Mouse (Mus musculus) liver, postnatal 0 days (tissue): ENCODE data around the gene Clasp1. TPM values are rescaled to one million over a fixed set of nuclear protein-coding genes. Genes with fewer than 3 reads are reported as not detected.

Experiments used
- ATAC-seq: fragments of 200-750 bp; cut with Nextera tagmentation; 2 replicates; pipeline ENCODE4 v1.8.0; 2017; ENCODE audit warnings: mild to moderate bottlenecking, moderate library complexity
- DNase-seq: peaks from one replicate; pipeline ENCODE4 v3.0.0-alpha.2; 2016
- H3K27ac ChIP-seq: fragments of 300-500 bp; sonication (generic); 2 replicates; pipeline ENCODE4 v1.5.1; 2014; ENCODE audit warnings: antibody characterized with exemption, moderate library complexity, mild to moderate bottlenecking, low read depth
- H3K27me3 ChIP-seq: fragments of 300-500 bp; sonication (generic); 2 replicates; pipeline ENCODE4 v1.6.1; 2014; ENCODE audit warnings: low read length, control low read depth, mixed read lengths; ENCODE audit not compliant: insufficient read depth
- H3K36me3 ChIP-seq: fragments of 300-500 bp; sonication (generic); replicated peaks from 2 replicates; pipeline ENCODE4 v1.6.1; 2014; ENCODE audit warnings: mild to moderate bottlenecking, control low read depth, low read length, moderate library complexity, mixed read lengths; ENCODE audit not compliant: insufficient read depth
- H3K4me1 ChIP-seq: fragments of 300-500 bp; sonication (generic); 2 replicates; pipeline ENCODE4 v1.6.1; 2014; ENCODE audit warnings: antibody characterized with exemption, mild to moderate bottlenecking, control low read depth; ENCODE audit not compliant: insufficient read depth
- H3K4me2 ChIP-seq: fragments of 300-500 bp; sonication (generic); 2 replicates; pipeline ENCODE4 v1.6.1; 2014; ENCODE audit warnings: low read depth, mild to moderate bottlenecking, low read length, moderate library complexity, mixed read lengths
- H3K4me3 ChIP-seq: fragments of 300-500 bp; sonication (generic); 2 replicates; pipeline ENCODE4 v1.5.1; 2014; ENCODE audit warnings: low read depth, low read length
- H3K9ac ChIP-seq: fragments of 300-500 bp; sonication (generic); replicated peaks from 2 replicates; pipeline ENCODE4 v1.6.1; 2014; ENCODE audit warnings: mild to moderate bottlenecking, moderate library complexity
- H3K9me3 ChIP-seq: fragments of 300-500 bp; sonication (generic); 2 replicates; pipeline ENCODE4 v1.6.1; 2016; ENCODE audit warnings: mild to moderate bottlenecking, control low read depth, low read length, mixed read lengths
- CTCF ChIP-seq: sonication (generic); IDR thresholded peaks from 2 replicates; pipeline ENCODE4 v1.5.1; 2016; ENCODE audit warnings: antibody characterized with exemption, low read depth
- EP300 ChIP-seq: IDR thresholded peaks from 2 replicates; pipeline ENCODE4 v1.6.1; 2016; ENCODE audit warnings: antibody characterized with exemption, low read depth, mild to moderate bottlenecking
- WGBS: fragments of 180-500 bp; shearing (Covaris S2); extraction: QIAGEN DNeasy Blood & Tissue Kit; methylation state at CpG from one replicate; pipeline ENCODE4 v1.1.7; 2014; ENCODE audit not compliant: insufficient replicate concordance; 5-methylcytosine and 5-hydroxymethylcytosine counted together
- polyA plus RNA-seq: library from polyadenylated mRNA; unstranded; fragments of >200 nt; fragmentation: Nextera tagmentation; extraction: Ambion mirVana; gene quantifications from 2 replicates; pipeline ENCODE4 v1.2.1, GENCODE M21; 2015

Gene Clasp1
- polyA plus RNA-seq, 1 experiment from 2014 or later = 6.4 TPM

GRCm38 (mm10) chr1:118368721-118369461 lies 20.0 kb upstream of the Clasp1 start:
- Histone ChIP-seq H3K36me3 (no peaks in the 10 kb centered on the region), H3K4me3 (no peak overlapping the region), H3K4me1 (no peaks in the 10 kb centered on the region), H3K9me3 (no peaks in the 10 kb centered on the region), H3K4me2 (no peak overlapping the region), H3K27ac (0 out of 2 replicates have a peak overlapping the region, but pooled peaks have one; percentile 11), H3K9ac (no peak overlapping the region), H3K27me3 (no peaks in the 10 kb centered on the region)
- ATAC-seq (peak; percentile 92), DNase-seq (no peak)
- 56% methylated on average over 3 of the region's 3 CpGs for WGBS
- TF ChIP-seq EP300 (no peak), CTCF (no peak)

- DNase-seq (no peak), ATAC-seq (no peak)
- H3K4me2 ChIP-seq = no peak overlapping the region
- H3K27me3 ChIP-seq = no peaks in the 10 kb centered on the region
- H3K36me3 ChIP-seq = no peaks in the 10 kb centered on the region
- H3K4me3 ChIP-seq = no peak overlapping the region
- no peak overlapping the region for H3K27ac ChIP-seq
- 75% methylated on average over 5 of the region's 5 CpGs for WGBS
- H3K9ac ChIP-seq = no peak overlapping the region
- TF ChIP-seq CTCF (no peak), EP300 (no peak)
- H3K4me1 ChIP-seq = no peaks in the 10 kb centered on the region
- H3K9me3 ChIP-seq = no peaks in the 10 kb centered on the region
These were observed 11.1 kb upstream of the Clasp1 start for GRCm38 (mm10) chr1:118377784-118378183.

DNA sequence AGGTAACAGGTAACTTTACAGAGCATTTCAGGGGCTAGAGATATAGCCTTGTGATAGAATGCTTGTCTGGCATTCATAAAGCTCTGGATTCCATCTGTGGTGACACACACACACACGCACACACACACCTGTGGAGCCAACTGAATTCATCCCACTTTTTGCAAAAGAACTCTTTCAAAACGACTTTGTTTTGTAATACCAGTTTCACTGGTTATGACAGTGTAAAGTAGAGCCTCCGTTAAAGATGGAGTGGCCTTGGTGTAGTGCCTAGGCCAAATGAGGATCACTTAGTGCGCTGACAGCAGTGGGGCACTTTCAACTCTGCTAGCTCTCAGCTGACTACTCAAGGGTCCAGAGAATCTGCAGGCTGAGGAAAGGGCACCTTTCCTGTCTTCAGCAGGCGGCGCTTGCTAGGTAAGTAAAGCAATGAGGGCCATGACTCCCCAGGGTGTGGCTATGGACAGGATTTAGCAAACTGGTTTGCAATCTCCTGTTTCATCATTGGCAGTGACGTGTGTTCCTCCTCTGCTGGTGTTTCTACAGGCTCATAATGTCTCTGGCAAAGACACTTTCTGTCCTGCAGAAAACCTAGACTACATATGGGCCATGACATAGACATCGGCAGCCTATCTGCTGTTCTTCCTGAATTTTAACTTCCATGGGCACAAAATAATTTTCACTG lies 8.6 kb upstream of the Clasp1 start:
- Histone ChIP-seq H3K27ac (peak overlapping the region; percentile 66), H3K27me3 (no peaks in the 10 kb centered on the region), H3K36me3 (no peaks in the 10 kb centered on the region), H3K4me3 (no peak overlapping the region), H3K9me3 (no peaks in the 10 kb centered on the region), H3K4me2 (no peak overlapping the region), H3K4me1 (no peaks in the 10 kb centered on the region), H3K9ac (no peak overlapping the region)
- DNase-seq = peak; percentile 44
- WGBS = 64% methylated on average over 8 of the region's 8 CpGs
- TF ChIP-seq EP300 = peak; percentile 49; the same call in 1 of the 2 replicates
- no peak for TF ChIP-seq CTCF
- ATAC-seq = peak; percentile 68

- peak; percentile 28; the same call in 1 of the 2 replicates for TF ChIP-seq EP300
- TF ChIP-seq CTCF = no peak
- Histone ChIP-seq H3K9ac (peak overlapping the region; percentile 92), H3K4me2 (peak overlapping the region; percentile 88), H3K27me3 (no peaks in the 10 kb centered on the region), H3K36me3 (no peaks in the 10 kb centered on the region), H3K27ac (peak overlapping the region; percentile 95), H3K4me3 (peak overlapping the region; percentile 93), H3K9me3 (no peaks in the 10 kb centered on the region), H3K4me1 (peaks cover 12% of the 10 kb centered on the region)
- under 1% methylated on average over 19 of the region's 19 CpGs for WGBS
- ATAC-seq (no peak; the same call in 1 of the 2 replicates), DNase-seq (peak; percentile 81)
These were observed 616 bp upstream of the Clasp1 start for GRCm38 (mm10) chr1:118388127-118388756.

DNA sequence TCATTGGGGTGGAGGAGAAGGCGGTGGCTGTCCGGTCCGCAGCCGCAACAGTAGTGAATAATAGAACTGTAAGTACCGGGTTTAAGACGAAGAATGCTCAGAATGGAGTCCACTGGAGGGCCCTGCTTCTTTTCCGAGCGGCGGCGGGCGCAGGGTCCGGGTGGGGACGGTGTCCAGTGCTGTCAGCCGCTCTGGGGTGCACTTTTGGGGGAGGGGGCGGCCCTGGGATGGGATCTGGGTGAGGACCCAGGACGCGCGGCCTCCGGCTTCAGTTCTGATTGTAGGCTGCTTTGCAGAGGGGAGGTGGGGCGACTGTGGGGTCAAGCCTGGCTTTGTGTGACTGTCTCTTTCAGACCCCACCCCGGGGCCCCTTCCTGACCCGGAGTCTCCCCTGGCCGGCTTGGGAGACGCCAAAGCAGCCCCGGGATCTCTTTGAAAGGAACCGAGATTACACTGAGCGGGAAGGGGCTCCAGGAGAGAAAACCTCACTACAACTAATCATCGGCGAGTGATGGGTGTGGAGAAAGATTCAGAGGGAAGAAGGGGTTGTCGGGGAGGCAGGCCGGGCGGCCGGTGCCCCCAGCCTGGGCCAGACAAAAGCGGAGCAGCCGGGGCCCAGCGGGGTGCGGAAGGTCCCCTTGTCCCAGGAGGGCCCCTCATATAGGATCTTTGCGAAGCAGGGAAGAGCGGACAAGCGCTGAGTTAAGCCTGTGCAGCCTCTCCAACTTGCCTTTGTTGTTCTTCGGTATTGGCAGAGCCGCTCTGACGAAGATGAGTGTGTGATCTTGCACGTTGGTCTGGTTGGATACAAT lies 802 bp downstream of the Clasp1 start:
- Histone ChIP-seq H3K4me2 (peak overlapping the region; percentile 88), H3K27ac (peak overlapping the region; percentile 95), H3K27me3 (no peaks in the 10 kb centered on the region), H3K9me3 (no peaks in the 10 kb centered on the region), H3K4me3 (peak overlapping the region; percentile 93), H3K9ac (peak overlapping the region; percentile 92), H3K4me1 (peaks cover 12% of the 10 kb centered on the region), H3K36me3 (0 out of 2 replicates have a peak, but pooled peaks cover 2% of the 10 kb centered on the region)
- peak; percentile 16 for ATAC-seq
- TF ChIP-seq EP300 = no peak
- no peak for TF ChIP-seq CTCF
- DNase-seq = no peak
- WGBS = under 1% methylated on average over 44 of the region's 44 CpGs
